Mouse (Mus musculus) adrenal gland, postnatal 14 days (tissue): ENCODE results near the gene Zfhx3. TPM values are rescaled to one million over a fixed set of nuclear protein-coding genes. Genes with fewer than 3 reads are reported as not detected.

Experiments used
- DNase-seq: peaks from one replicate; pipeline ENCODE4 v3.0.0; 2021; ENCODE audit warnings: mixed read lengths
- total RNA-seq: library from RNA; stranded (reverse); gene quantifications from 2 replicates; pipeline ENCODE4 v1.2.3, GENCODE M21; 2021

Zfhx3 gene
- total RNA-seq, 1 experiment from 2014 or later: 43.5 TPM

GRCm38 (mm10) chr8:108798012-108798411, 855.6 kb downstream of the Zfhx3 start:
- peak; percentile 98 for DNase-seq

DNA sequence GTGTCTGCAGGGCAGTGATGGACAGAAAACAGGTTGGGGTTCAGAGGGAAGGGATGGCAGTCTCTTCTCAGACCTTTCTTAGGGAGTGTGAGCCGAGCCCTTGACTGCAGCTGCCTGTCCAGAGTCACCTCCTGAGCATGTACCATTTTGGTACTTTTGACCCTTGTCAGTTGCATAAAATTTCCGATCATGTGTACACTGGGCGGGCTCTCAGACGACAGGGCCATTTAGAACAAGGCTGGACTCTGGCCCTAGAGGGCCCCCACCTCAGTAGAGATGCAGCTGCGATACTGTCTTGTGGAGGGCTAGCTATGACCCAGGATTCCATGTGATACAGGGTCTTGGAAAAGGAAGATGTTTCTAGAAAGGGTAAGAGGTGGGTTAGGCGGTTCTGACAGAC, 856.8 kb downstream of the Zfhx3 start:
- no peak for DNase-seq

GRCm38 (mm10) chr8:108800357-108800756, 857.9 kb downstream of the Zfhx3 start:
- peak; percentile 52 for DNase-seq

- no peak for DNase-seq
Observed at GRCm38 (mm10) chr8:108803017-108803416, 860.6 kb downstream of the Zfhx3 start.

GRCm38 (mm10) chr8:108811694-108812093, 869.2 kb downstream of the Zfhx3 start:
- no peak for DNase-seq

DNA sequence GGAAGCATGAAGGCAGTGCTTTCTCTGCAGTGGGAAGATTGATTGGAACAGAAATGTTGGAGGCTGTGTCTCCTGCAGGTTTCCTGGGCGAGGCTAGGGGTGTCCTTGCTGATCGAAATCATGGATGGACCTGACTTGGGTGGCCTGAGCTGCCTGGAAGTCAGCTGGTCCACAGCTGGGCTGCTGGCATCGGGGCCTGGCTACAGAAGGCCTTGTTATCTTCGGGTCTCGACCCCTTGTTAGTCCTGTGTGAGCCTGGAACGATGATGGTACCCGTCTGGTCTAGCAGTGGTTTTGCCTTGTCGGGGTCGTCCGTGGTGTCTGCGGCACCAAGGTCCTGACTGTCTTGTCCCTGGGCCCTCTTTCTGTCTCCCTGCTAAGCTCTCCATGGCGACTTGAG, 870.9 kb downstream of the Zfhx3 start:
- no peak for DNase-seq

- DNase-seq: no peak
Observed at GRCm38 (mm10) chr8:108819271-108819671, 876.8 kb downstream of the Zfhx3 start.

- no peak for DNase-seq
Observed at GRCm38 (mm10) chr8:108819826-108820225, 877.4 kb downstream of the Zfhx3 start.

DNA sequence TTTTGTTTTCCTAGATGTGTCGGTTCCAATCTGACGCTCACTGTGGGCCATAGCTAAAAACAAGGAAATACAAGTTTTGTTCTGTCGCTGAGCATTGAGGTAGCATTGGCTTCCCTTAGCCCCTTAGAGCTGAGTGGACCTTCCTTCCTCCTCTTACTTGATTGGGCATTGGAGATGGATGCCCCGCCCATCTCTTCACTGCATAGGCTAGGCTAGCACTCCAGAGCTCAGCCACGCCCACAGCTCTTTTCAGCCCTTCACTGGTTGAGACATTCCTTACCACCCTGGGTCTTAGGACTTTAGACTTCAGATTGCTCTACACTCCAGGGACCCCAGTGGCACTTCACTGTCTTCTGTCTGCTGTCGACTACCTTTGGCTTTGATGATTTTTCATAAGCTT, 878.2 kb downstream of the Zfhx3 start:
- DNase-seq: peak; percentile 50

DNA sequence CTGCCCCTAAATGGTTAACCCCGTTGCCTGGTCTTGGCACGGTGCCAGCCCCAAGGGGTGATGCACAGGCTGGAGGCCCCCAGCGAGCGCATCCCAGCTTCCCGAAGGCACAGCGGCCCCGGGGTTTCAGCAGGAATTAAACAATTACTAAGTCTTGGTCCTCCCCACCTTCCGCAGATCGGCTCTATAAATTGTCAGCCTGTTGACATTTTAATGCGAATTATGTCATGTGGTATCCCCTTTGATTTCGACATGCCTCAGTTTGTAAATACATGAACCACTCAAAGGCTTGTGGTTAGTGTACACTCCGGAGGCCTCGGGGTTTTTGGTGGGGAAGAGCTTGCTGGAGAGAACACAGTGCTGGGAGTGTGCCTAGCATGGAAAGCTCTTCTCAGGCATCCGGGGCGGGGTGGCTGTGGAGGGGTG, 880.4 kb downstream of the Zfhx3 start:
- DNase-seq: peak; percentile 60

GRCm38 (mm10) chr8:108824049-108824448, 881.6 kb downstream of the Zfhx3 start:
- DNase-seq: no peak

DNA sequence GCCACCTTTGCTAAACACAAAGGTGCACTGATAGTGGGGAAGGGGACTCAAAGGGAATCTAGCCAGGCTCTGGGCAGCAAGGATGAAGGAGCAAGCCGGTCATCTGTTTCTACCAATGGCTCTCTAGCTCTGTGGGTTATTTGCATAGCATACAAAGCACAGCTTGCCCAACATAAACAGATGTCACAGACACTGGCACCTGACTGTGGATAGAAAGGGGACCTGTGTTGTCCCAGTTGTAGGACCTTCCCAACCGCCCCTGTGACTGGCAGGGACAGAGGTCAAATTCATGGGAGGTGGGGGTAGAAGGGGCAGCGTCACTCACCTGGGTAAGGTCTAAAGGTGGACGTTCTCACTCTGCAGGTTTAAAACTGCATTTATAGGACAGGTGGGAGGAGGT, 884.0 kb downstream of the Zfhx3 start:
- no peak for DNase-seq

DNA sequence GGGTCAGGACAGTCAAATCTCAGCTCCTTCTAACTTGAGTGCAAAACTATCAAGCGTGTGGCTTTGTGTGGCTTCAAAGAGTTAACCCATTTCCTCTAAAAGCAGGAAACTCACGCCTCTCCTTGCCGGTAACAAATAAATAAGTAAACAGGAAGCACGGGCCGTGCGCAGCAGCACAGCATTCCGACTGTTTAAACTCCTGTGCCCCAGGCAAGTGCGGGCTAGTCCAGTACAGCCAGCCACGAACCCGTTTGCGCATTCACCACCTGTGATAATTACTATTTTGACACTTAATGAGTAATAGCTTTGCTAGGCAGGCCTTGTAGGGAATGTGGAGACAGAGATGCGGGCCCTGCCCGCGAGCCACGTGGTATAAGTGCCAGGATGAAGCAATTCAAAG, 885.0 kb downstream of the Zfhx3 start:
- DNase-seq: peak; percentile 42

- DNase-seq: no peak
Observed at GRCm38 (mm10) chr8:108829305-108829717, 886.9 kb downstream of the Zfhx3 start.

- DNase-seq: no peak
Observed at GRCm38 (mm10) chr8:108835143-108835542, 892.7 kb downstream of the Zfhx3 start.

- DNase-seq: no peak
Observed at GRCm38 (mm10) chr8:108837788-108838187, 895.3 kb downstream of the Zfhx3 start.

GRCm38 (mm10) chr8:108838761-108839160, 896.3 kb downstream of the Zfhx3 start:
- DNase-seq: no peak

GRCm38 (mm10) chr8:108842307-108842706, 899.9 kb downstream of the Zfhx3 start:
- DNase-seq: no peak

DNA sequence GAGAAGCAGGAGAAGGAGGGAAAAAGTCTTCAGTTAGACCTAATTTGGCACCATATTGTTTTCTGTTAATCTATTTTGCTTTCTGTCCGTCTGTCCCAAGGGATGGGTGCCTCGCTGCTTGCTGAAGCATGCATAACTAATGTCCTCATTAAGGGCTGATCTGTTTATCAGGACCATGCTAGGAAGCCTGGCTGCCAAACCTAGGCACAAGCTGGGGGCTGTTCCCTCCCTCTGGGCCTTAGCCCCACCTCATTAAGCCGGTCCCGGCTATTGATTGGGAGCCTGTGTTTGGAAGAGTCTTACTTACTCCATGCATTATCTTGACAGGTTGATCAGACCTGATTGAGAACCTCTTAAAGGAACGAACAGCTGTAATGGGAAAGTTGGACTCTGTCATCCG, 903.7 kb downstream of the Zfhx3 start:
- DNase-seq: no peak

- DNase-seq: no peak
Observed at GRCm38 (mm10) chr8:108846827-108847226, 904.4 kb downstream of the Zfhx3 start.

DNA sequence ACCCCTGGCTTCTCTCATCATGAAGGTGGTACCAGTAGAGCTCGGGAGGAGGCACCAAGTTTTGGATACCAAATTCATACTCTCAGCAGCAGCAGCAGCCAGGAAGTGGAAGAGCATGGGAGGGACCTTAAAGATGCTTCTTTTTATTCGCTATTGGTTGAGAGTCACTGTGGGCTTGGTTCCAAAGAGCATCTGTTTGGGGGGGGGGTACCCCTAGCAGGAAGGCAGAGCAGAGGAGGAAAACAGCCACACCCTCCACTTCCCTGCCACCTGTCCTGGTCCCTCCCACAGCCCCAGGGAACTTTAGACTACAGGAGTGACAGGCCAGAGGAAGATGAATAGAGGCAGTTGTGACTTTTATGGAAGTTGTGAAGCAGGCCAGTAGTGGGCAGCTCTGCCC, 904.9 kb downstream of the Zfhx3 start:
- no peak for DNase-seq

GRCm38 (mm10) chr8:108848484-108848883, 906.0 kb downstream of the Zfhx3 start:
- no peak for DNase-seq

DNA sequence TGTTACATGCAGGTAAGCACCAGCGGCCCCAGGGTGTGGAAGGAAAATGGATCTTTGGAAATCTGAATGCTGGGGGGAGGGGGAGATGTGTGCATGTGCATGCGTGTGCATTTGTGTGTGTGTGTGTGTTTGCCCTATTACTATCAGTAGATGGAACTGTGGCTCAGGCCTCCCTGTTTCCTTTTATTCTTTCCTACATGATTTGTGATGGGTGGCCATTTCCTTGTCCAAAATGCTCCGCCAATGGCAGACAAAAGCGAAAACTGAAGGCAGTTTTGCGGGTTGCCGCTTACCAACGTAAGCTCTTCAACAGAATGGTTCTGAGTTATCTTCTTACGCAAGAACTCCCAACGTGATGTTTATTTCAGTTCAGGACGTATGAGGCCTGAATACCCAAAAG, 910.6 kb downstream of the Zfhx3 start:
- DNase-seq: no peak

DNA sequence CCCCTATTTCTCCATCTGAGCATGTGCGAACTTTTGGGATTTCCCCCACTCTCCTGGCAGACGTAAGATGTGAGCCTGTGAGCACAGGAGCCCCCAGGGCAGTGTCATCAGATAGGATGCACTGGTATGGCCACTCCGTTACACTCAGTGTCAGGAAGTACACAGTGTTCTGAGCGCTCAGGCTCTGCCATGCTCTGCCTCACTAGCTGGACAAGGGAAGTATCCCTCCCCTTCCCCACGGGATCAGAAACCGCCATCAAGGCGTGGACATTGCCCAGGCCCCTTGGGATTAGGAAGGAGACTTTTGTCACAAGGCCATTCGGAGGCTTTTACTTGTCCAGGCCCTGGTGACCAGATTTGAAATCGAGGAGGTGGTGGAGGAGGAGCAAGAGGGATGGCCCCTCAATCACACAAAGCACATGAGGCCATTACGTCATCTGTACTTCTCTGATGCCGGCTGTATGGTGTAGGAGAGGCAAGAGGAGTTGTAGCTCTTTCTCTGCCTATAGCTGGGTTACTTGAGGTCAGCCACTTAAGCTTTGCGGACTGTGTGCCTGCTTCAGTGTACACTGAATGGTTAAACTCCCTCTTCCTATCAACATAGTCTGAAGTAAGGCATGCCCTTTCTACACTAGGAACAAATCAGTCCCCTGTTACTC, 912.1 kb downstream of the Zfhx3 start:
- DNase-seq: peak; percentile 54

DNA sequence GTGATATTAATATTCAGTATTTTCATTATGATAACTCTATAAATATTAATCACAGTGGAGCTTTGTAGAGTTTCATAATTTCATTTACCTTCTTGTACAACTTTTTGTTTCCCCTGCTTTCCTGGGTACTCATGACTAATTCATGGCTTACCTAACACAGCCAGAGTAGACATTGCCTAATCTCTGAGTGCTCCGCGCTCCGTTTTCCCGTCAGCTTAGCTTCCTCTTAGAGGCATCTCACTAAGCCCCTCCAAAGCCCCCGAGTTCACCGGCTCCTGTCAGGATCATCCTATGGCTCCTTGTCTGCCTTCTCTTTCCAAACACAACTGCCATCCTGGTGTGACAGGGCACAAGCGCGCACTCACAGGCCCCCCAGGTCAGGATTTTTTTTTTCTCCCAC, 916.6 kb downstream of the Zfhx3 start:
- DNase-seq: no peak
